Mouse (Mus musculus) forebrain, embryonic 11.5 days (tissue): ENCODE results near the gene C530008M17Rik. TPM values are rescaled to one million over a fixed set of nuclear protein-coding genes. Genes with fewer than 3 reads are reported as not detected.

ENCODE experiments used
- ATAC-seq: fragments of 200-750 bp; cut with Nextera tagmentation; replicated peaks from 2 replicates; pipeline ENCODE4 v1.8.0; 2017; ENCODE audit warnings: moderate TSS enrichment; ENCODE audit not compliant: low FRiP score
- DNase-seq: peaks from one replicate; pipeline ENCODE4 v3.0.0-alpha.2; 2017; ENCODE audit warnings: low spot score
- H3K27ac ChIP-seq: fragments of 300-500 bp; sonication (generic); 2 replicates; pipeline ENCODE4 v1.5.1; 2014; ENCODE audit warnings: low read depth, low read length
- H3K27me3 ChIP-seq: fragments of 300-500 bp; sonication (generic); 2 replicates; pipeline ENCODE4 v1.6.1; 2014; ENCODE audit warnings: mild to moderate bottlenecking, low read length, mixed read lengths; ENCODE audit not compliant: control insufficient read depth, insufficient read depth
- H3K36me3 ChIP-seq: fragments of 300-500 bp; sonication (generic); 2 replicates; pipeline ENCODE4 v1.6.1; 2014; ENCODE audit warnings: mild to moderate bottlenecking, low read length, moderate library complexity, mixed read lengths; ENCODE audit not compliant: control insufficient read depth, insufficient read depth
- H3K4me1 ChIP-seq: fragments of 300-500 bp; sonication (generic); replicated peaks from 2 replicates; pipeline ENCODE4 v1.6.1; 2014; ENCODE audit warnings: low read length, mixed read lengths; ENCODE audit not compliant: control insufficient read depth, insufficient read depth
- H3K4me2 ChIP-seq: fragments of 300-500 bp; sonication (generic); 2 replicates; pipeline ENCODE4 v1.6.1; 2014; ENCODE audit warnings: low read depth, mild to moderate bottlenecking, low read length, moderate library complexity, mixed read lengths; ENCODE audit not compliant: severe bottlenecking
- H3K4me3 ChIP-seq: fragments of 300-500 bp; sonication (generic); 2 replicates; pipeline ENCODE4 v1.5.1; 2014; ENCODE audit warnings: low read depth, low read length
- H3K9ac ChIP-seq: fragments of 300-500 bp; sonication (generic); 2 replicates; pipeline ENCODE4 v1.6.1; 2014; ENCODE audit warnings: low read length
- H3K9me3 ChIP-seq: fragments of 300-500 bp; sonication (generic); 2 replicates; pipeline ENCODE4 v1.6.1; 2016; ENCODE audit warnings: low read length, mixed read lengths; ENCODE audit not compliant: control insufficient read depth
- WGBS: fragments of 180-500 bp; shearing (Covaris S2); extraction: QIAGEN DNeasy Blood & Tissue Kit; methylation state at CpG from one replicate; pipeline ENCODE4 v1.1.7; 2014; 5-methylcytosine and 5-hydroxymethylcytosine counted together
- polyA plus RNA-seq: library from polyadenylated mRNA; unstranded; fragments of >200 nt; fragmentation: Nextera tagmentation; extraction: Ambion mirVana; gene quantifications from 2 replicates; pipeline ENCODE4 v1.2.1, GENCODE M21; 2014

C530008M17Rik gene
- polyA plus RNA-seq, 1 experiment from 2014 or later, result 40.6 TPM

DNA sequence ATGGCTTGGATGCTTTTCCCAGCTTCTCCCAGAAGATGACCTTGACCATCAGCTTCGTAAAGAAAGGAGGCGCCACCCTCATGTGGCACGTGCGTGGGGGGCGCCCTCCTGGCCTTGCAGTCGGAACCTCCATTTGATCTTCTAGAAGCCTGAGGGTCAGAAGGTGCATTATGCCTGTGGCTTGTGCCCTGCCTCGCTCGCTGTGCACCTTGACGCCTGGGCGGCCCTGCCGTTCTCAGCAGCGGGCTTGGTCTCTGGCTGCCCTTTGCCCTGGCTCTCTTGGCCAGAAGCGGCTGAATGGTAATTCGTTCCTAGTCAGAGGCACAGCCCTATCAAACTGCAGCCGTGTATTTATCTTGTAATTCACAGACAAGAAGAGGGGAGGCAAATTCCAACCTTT, 165.8 kb downstream of the C530008M17Rik start:
- Histone ChIP-seq H3K4me3 (no peak overlapping the region), H3K9ac (no peak overlapping the region), H3K4me2 (no peak overlapping the region), H3K36me3 (no peaks in the 10 kb centered on the region; the same call in 1 of the 2 replicates), H3K4me1 (no peaks in the 10 kb centered on the region), H3K27ac (no peak overlapping the region), H3K27me3 (no peaks in the 10 kb centered on the region), H3K9me3 (no peaks in the 10 kb centered on the region)
- no peak for ATAC-seq
- DNase-seq, result no peak
- 90% methylated on average over 15 of the region's 15 CpGs for WGBS

DNA sequence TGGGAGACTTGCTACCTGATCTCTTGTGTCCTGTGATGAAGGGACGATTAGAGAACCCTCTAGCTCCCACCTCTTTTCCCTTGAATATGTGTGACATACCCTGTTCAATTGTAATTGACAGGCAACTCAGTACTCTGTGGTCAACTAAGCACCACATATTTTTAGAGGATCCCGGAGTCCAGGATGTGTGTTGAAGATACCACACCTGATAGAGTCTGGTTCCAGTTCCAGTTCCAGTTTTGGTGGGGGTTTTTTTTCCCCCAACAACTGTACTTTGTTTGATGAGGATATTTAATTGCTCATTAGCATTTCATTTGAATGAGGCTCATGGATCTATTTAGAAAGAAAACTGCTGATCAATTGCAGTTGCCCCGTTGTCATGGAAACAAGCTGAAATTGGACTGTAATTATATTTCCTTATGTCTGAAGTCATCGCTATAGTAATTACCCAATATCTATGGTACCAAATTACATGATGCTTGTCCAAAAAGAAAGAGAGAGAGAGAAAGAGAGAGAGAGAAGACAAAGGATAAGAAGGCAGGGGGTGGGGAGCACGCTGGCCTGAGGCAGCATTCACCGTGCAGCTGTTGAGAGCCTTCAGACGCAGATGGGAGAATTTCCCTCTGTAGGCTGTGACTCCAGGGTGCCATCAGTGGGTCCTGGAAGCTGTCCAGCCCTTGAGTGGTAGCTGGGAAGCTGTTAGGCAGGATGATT, 172.4 kb downstream of the C530008M17Rik start:
- WGBS, result 54% methylated on average over 7 of the region's 7 CpGs
- Histone ChIP-seq H3K9ac (no peak overlapping the region), H3K4me1 (peaks cover 2% of the 10 kb centered on the region; the same call in 1 of the 2 replicates), H3K4me2 (no peak overlapping the region), H3K36me3 (no peaks in the 10 kb centered on the region), H3K4me3 (no peak overlapping the region), H3K9me3 (no peaks in the 10 kb centered on the region), H3K27me3 (no peaks in the 10 kb centered on the region), H3K27ac (peak overlapping the region; percentile 58)
- DNase-seq, result peak; percentile 69
- ATAC-seq, result peak; percentile 79

DNA sequence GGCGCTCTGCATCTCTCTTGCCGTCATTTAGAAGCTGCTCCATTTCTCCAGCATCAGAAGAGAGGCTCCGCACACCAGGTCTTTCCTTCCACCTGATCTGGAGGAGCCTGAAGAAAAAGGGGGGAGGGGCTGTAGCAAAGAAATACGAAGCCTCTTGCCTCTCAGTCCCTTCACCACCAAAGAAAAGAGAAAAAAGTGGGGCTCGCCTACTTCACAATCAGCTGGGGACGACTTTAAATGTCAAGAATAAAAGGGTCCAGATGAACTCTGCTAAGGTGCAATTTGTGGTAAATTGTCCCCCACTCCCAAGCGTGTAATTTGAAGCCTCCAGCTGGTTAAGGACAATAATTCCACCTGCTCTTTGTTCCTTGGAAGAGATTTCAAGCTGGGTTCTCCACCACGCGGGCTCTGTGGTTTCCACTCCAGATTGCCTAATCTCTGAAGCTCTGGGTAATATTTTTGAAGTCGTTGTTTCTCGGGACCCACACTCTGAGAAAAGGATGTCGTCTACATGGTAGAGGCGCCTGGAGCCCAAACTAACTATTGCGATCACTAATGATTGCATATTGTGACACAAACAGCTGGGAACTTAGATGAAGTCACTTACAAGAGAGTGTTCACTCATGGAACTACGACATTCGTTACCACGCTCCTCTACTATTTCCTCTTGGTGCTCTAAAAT, 176.4 kb downstream of the C530008M17Rik start:
- no peak overlapping the region for H3K9ac ChIP-seq
- 63% methylated on average over 17 of the region's 17 CpGs for WGBS
- no peak for DNase-seq

DNA sequence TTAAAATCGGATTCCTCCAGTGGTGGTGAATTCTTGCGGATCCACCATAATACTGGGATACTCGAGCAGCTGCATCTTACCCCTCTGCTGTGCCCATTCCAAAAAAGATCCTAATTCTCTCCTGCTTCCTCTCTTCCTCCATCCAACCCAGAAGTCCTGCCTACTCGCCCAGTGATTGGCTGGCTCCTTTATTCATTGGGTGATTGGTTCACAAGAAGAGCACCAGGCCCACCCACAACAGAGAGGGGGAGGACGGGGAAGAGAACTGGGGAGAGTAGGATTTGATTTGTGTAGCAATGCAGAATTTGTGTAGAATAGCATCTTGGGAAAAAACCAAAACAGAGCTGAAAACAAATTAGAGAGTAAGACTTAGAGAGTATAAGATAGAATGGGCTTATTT, 180.7 kb downstream of the C530008M17Rik start:
- H3K4me3 ChIP-seq, result no peak overlapping the region
- H3K36me3 ChIP-seq, result no peaks in the 10 kb centered on the region
- WGBS, result 53% methylated on average over 5 of the region's 5 CpGs
- no peak overlapping the region for H3K27ac ChIP-seq
- no peak for DNase-seq
- ATAC-seq, result no peak; the same call in 1 of the 2 replicates
- no peaks in the 10 kb centered on the region for H3K27me3 ChIP-seq
- H3K4me2 ChIP-seq, result no peak overlapping the region
- no peaks in the 10 kb centered on the region; the same call in 1 of the 2 replicates for H3K4me1 ChIP-seq
- no peak overlapping the region for H3K9ac ChIP-seq
- H3K9me3 ChIP-seq, result no peaks in the 10 kb centered on the region

More for the DNA sequence above, 176.4 kb downstream of the C530008M17Rik start:
- Histone ChIP-seq H3K9me3 (no peaks in the 10 kb centered on the region), H3K27ac (peak overlapping the region; percentile 32; the same call in 1 of the 2 replicates), H3K4me2 (no peak overlapping the region), H3K27me3 (no peaks in the 10 kb centered on the region), H3K4me3 (no peak overlapping the region), H3K36me3 (no peaks in the 10 kb centered on the region), H3K4me1 (peaks cover 2% of the 10 kb centered on the region; the same call in 1 of the 2 replicates)
- no peak for ATAC-seq

DNA sequence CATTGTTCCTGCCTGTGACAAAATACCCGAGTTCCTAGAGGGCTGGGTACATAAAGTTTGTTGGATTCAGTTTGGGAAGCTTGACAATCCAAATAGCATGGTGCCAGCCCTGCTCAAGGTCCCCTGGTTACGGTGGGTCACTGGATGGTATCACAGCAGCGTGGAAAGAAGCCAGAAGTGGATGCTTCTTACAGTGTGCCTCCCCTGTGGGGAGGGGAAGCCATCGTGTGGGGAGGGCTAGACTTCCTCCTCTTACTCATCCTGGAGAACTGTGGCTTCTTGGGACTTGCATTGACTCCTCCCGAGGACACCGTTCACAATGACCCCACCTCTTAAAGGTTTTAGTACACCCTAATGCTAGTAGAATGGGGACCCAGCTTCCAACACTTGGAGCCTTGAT, 183.5 kb downstream of the C530008M17Rik start:
- Histone ChIP-seq H3K36me3 (no peaks in the 10 kb centered on the region), H3K9ac (no peak overlapping the region), H3K27me3 (no peaks in the 10 kb centered on the region), H3K4me2 (no peak overlapping the region), H3K4me1 (no peaks in the 10 kb centered on the region), H3K27ac (no peak overlapping the region), H3K4me3 (no peak overlapping the region), H3K9me3 (no peaks in the 10 kb centered on the region)
- 93% methylated on average over 6 of the region's 6 CpGs for WGBS
- DNase-seq, result no peak
- no peak for ATAC-seq

DNA sequence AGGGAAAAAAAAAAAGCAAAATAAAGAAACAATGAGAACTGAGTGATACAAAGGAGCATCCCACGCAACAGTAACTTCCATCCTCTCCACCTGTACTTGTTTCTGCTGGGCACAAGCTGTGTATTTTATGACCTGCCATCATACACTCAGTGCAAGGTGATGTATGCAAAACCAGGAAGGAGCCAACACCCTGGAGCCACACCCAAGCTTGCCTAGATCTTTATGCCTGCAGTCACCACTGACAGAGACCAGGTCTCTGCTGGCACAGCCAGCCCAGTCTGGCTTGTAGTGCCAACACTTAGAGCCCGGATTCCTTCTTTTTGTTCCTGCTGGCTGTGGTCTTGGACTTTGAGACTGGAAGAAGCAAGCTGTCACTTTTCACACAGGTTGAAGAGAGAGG, 185.5 kb downstream of the C530008M17Rik start:
- Histone ChIP-seq H3K4me3 (no peak overlapping the region), H3K4me2 (no peak overlapping the region), H3K4me1 (no peaks in the 10 kb centered on the region), H3K27me3 (no peaks in the 10 kb centered on the region), H3K27ac (no peak overlapping the region), H3K9me3 (no peaks in the 10 kb centered on the region), H3K36me3 (no peaks in the 10 kb centered on the region), H3K9ac (no peak overlapping the region)
- WGBS, result 85% methylated on average over 2 of the region's 2 CpGs
- ATAC-seq (no peak), DNase-seq (no peak)

DNA sequence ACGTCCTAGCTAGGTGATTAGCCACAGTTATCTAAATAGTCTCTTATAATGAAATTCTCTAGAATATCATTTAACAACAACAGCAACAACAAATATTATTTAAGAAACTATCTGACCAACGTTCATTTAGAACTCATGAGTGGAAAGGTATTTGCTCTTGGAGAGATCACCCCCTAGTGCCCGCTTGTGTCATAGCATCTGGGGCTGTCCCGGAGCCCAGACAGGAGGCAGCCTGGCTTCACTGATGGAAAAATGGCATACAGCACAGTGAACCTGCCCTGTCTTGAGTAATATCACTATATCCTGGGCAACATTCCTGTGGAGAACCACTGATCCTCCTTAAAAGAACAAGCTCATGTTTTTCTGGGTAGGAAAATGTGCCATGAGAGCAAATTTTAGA, 187.1 kb downstream of the C530008M17Rik start:
- H3K27me3 ChIP-seq, result no peaks in the 10 kb centered on the region
- DNase-seq (peak; percentile 80), ATAC-seq (0 out of 2 replicates have a peak, but pooled peaks have one; percentile 57)
- no peaks in the 10 kb centered on the region for H3K4me1 ChIP-seq
- WGBS, result 18% methylated on average over 4 of the region's 4 CpGs
- H3K9ac ChIP-seq, result no peak overlapping the region
- H3K4me2 ChIP-seq, result no peak overlapping the region
- H3K36me3 ChIP-seq, result no peaks in the 10 kb centered on the region; the same call in 1 of the 2 replicates
- no peak overlapping the region for H3K27ac ChIP-seq
- H3K4me3 ChIP-seq, result no peak overlapping the region
- no peaks in the 10 kb centered on the region for H3K9me3 ChIP-seq

DNA sequence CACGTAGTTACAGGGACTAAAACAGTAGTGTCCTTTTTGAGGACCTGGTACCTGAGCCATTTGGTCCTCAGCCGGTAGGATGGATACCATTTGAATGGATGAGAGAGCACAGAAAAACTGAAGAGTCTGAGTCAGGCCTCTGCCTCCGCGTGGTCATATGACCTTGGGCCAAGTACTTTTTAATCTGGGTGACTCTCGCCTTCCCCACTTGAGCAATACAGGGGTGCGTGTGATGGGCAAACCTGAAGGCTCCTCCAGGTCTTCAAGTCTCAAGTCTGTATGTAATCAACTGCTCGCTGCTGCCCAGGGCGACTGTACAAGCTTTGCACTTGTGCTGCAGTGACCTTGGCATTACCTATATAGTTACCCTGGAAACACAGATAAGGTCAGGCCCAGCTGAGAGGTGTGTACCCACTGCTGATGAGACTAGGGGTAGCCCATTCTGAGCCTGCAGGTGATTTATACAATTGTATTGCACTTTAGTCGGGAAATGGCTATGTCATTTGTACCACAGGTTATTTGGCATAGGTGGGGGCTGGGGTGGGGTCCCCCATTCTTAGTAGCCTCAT, 187.6 kb downstream of the C530008M17Rik start:
- Histone ChIP-seq H3K27me3 (no peaks in the 10 kb centered on the region), H3K4me1 (no peaks in the 10 kb centered on the region), H3K36me3 (no peaks in the 10 kb centered on the region; the same call in 1 of the 2 replicates), H3K9me3 (no peaks in the 10 kb centered on the region), H3K4me3 (no peak overlapping the region), H3K9ac (no peak overlapping the region), H3K27ac (no peak overlapping the region), H3K4me2 (no peak overlapping the region)
- DNase-seq (no peak), ATAC-seq (no peak)
- WGBS, result 88% methylated on average over 9 of the region's 9 CpGs
